Mouse (Mus musculus) cerebellum, adult 2 months (tissue): ENCODE data around the gene Ccdc88c.

Source experiments
- CTCF ChIP-seq: fragments of 200-500 bp; IDR thresholded peaks from 2 replicates; pipeline ENCODE4 v1.5.1; 2011; ENCODE audit warnings: low read depth, mild to moderate bottlenecking, control low read depth, low read length, moderate library complexity, borderline replicate concordance; ENCODE audit not compliant: insufficient read depth
- POLR2A ChIP-seq: fragments of 200-500 bp; IDR thresholded peaks from 2 replicates; pipeline ENCODE4 v1.6.1; 2011; ENCODE audit warnings: low read length, control low read depth, borderline replicate concordance; ENCODE audit not compliant: insufficient read depth

- TF ChIP-seq POLR2A: no peak
- no peak for TF ChIP-seq CTCF
These were observed 23.9 kb downstream of the Ccdc88c start for GRCm38 (mm10) chr12:101004982-101005381.
